Mouse (Mus musculus) CH12.LX (cell line): ENCODE data around the gene Cdk2ap2. TPM values are rescaled to one million over a fixed set of nuclear protein-coding genes. Genes with fewer than 3 reads are reported as not detected.

Experiments
- polyA plus RNA-seq: library from polyadenylated mRNA; unstranded; fragments of >175 nt; gene quantifications from 2 replicates; pipeline ENCODE4 v1.2.1, GENCODE M21; 2012; ENCODE audit warnings: low read depth; ENCODE audit not compliant: insufficient read length
- total RNA-seq, 2 experiments: library from RNA; depleted of rRNA; stranded (reverse); fragments of 300-350 nt in 1 of 2; fragments of >200 nt in 1 of 2; gene quantifications; 2 replicates each; pipeline ENCODE4 v1.2.3; 2012 to 2014

Cdk2ap2 gene
- total and polyA plus RNA-seq, 3 experiments: 63.4 to 69.5 (median 67.1) TPM

Other genes starting within 250 kb of the Cdk2ap2 start
Only the 20 nearest of the 34 such genes appear.
- not detected in 2 replicates for gene Tbx10, start 104.4 kb upstream of the Cdk2ap2 start, total RNA-seq (2012; rRNA removed)
- not detected in 2 replicates for gene Tbx10, start 104.4 kb upstream of the Cdk2ap2 start, total RNA-seq (2014; rRNA removed)
- gene Tbx10, start 104.4 kb upstream of the Cdk2ap2 start, polyA plus RNA-seq: not detected in 2 replicates
- 31.4 and 36.3 TPM in 2 replicates for gene Nudt8, start 96.6 kb upstream of the Cdk2ap2 start, total RNA-seq (2012; rRNA removed)
- gene Nudt8, start 96.6 kb upstream of the Cdk2ap2 start, total RNA-seq (2014; rRNA removed): 31.7 and 40.2 TPM in 2 replicates
- 24.7 and 28.2 TPM in 2 replicates for gene Nudt8, start 96.6 kb upstream of the Cdk2ap2 start, polyA plus RNA-seq
- 2.0 and 2.1 TPM in 2 replicates for gene Gm49405, start 96.6 kb upstream of the Cdk2ap2 start, total RNA-seq (2012; rRNA removed)
- gene Gm49405, start 96.6 kb upstream of the Cdk2ap2 start, total RNA-seq (2014; rRNA removed): 0.99 and 1.1 TPM in 2 replicates
- 2.7 and 3.3 TPM in 2 replicates for gene Gm49405, start 96.6 kb upstream of the Cdk2ap2 start, polyA plus RNA-seq
- gene Doc2g, start 93.9 kb upstream of the Cdk2ap2 start, total RNA-seq (2012; rRNA removed): 4.4 and 5.2 TPM in 2 replicates
- gene Doc2g, start 93.9 kb upstream of the Cdk2ap2 start, total RNA-seq (2014; rRNA removed): 2.1 and 2.7 TPM in 2 replicates
- gene Doc2g, start 93.9 kb upstream of the Cdk2ap2 start, polyA plus RNA-seq: 5.7 and 6.4 TPM in 2 replicates
- gene Ndufv1, start 84.4 kb upstream of the Cdk2ap2 start, total RNA-seq (2012; rRNA removed): 183 TPM in 2 replicates
- 119 TPM in 2 replicates for gene Ndufv1, start 84.4 kb upstream of the Cdk2ap2 start, total RNA-seq (2014; rRNA removed)
- 133 and 136 TPM in 2 replicates for gene Ndufv1, start 84.4 kb upstream of the Cdk2ap2 start, polyA plus RNA-seq
- 529 and 544 TPM in 2 replicates for gene Gstp1, start 59.2 kb upstream of the Cdk2ap2 start, total RNA-seq (2012; rRNA removed)
- 333 and 343 TPM in 2 replicates for gene Gstp1, start 59.2 kb upstream of the Cdk2ap2 start, total RNA-seq (2014; rRNA removed)
- gene Gstp1, start 59.2 kb upstream of the Cdk2ap2 start, polyA plus RNA-seq: 468 and 696 TPM in 2 replicates
- gene Gstp2, start 51.2 kb upstream of the Cdk2ap2 start, total RNA-seq (2012; rRNA removed): 6.0 and 21.1 TPM in 2 replicates
- gene Gstp2, start 51.2 kb upstream of the Cdk2ap2 start, total RNA-seq (2014; rRNA removed): not detected in 2 replicates
- gene Gstp2, start 51.2 kb upstream of the Cdk2ap2 start, polyA plus RNA-seq: 1.4 and 2.4 TPM in 2 replicates
- gene Gstp3, start 37.6 kb upstream of the Cdk2ap2 start, total RNA-seq (2012; rRNA removed): 0.46 and 1.4 TPM in 2 replicates
- not detected in 2 replicates for gene Gstp3, start 37.6 kb upstream of the Cdk2ap2 start, total RNA-seq (2014; rRNA removed)
- not detected in 2 replicates for gene Gstp3, start 37.6 kb upstream of the Cdk2ap2 start, polyA plus RNA-seq
- gene Cabp2, start 15.6 kb upstream of the Cdk2ap2 start, total RNA-seq (2012; rRNA removed): not detected in 2 replicates
- not detected in 2 replicates for gene Cabp2, start 15.6 kb upstream of the Cdk2ap2 start, total RNA-seq (2014; rRNA removed)
- gene Cabp2, start 15.6 kb upstream of the Cdk2ap2 start, polyA plus RNA-seq: not detected in 2 replicates
- 43.8 and 46.1 TPM in 2 replicates for gene Pitpnm1, start 2.8 kb downstream of the Cdk2ap2 start, total RNA-seq (2012; rRNA removed)
- gene Pitpnm1, start 2.8 kb downstream of the Cdk2ap2 start, total RNA-seq (2014; rRNA removed): 14.8 and 15.9 TPM in 2 replicates
- gene Pitpnm1, start 2.8 kb downstream of the Cdk2ap2 start, polyA plus RNA-seq: 33.3 and 34.7 TPM in 2 replicates
- 37.5 and 39.7 TPM in 2 replicates for gene Aip, start 28.7 kb downstream of the Cdk2ap2 start, total RNA-seq (2012; rRNA removed)
- 10.8 and 11.7 TPM in 2 replicates for gene Aip, start 28.7 kb downstream of the Cdk2ap2 start, total RNA-seq (2014; rRNA removed)
- 64.8 and 87.9 TPM in 2 replicates for gene Aip, start 28.7 kb downstream of the Cdk2ap2 start, polyA plus RNA-seq
- gene Gpr152, start 42.6 kb downstream of the Cdk2ap2 start, total RNA-seq (2012; rRNA removed): 0.17 and 0.25 TPM in 2 replicates
- gene Gpr152, start 42.6 kb downstream of the Cdk2ap2 start, total RNA-seq (2014; rRNA removed): 0.05 TPM in 1 of 2 replicates, not detected in the other
- 0.71 and 0.82 TPM in 2 replicates for gene Gpr152, start 42.6 kb downstream of the Cdk2ap2 start, polyA plus RNA-seq
- gene Cabp4, start 46.9 kb downstream of the Cdk2ap2 start, total RNA-seq (2012; rRNA removed): 2.8 and 3.3 TPM in 2 replicates
- 6.4 and 6.9 TPM in 2 replicates for gene Cabp4, start 46.9 kb downstream of the Cdk2ap2 start, total RNA-seq (2014; rRNA removed)
- gene Cabp4, start 46.9 kb downstream of the Cdk2ap2 start, polyA plus RNA-seq: 11.8 and 14.7 TPM in 2 replicates
- gene Coro1b, start 51.4 kb downstream of the Cdk2ap2 start, total RNA-seq (2012; rRNA removed): 172 and 194 TPM in 2 replicates
- gene Coro1b, start 51.4 kb downstream of the Cdk2ap2 start, total RNA-seq (2014; rRNA removed): 154 and 179 TPM in 2 replicates
- gene Coro1b, start 51.4 kb downstream of the Cdk2ap2 start, polyA plus RNA-seq: 265 and 293 TPM in 2 replicates
- gene Ptprcap, start 56.4 kb downstream of the Cdk2ap2 start, total RNA-seq (2012; rRNA removed): 438 and 452 TPM in 2 replicates
- 380 and 447 TPM in 2 replicates for gene Ptprcap, start 56.4 kb downstream of the Cdk2ap2 start, total RNA-seq (2014; rRNA removed)
- 296 and 343 TPM in 2 replicates for gene Ptprcap, start 56.4 kb downstream of the Cdk2ap2 start, polyA plus RNA-seq
- gene Rps6kb2, start 66.2 kb downstream of the Cdk2ap2 start, total RNA-seq (2012; rRNA removed): 20.7 and 25.3 TPM in 2 replicates
- 9.7 and 12.0 TPM in 2 replicates for gene Rps6kb2, start 66.2 kb downstream of the Cdk2ap2 start, total RNA-seq (2014; rRNA removed)
- 26.6 and 27.2 TPM in 2 replicates for gene Rps6kb2, start 66.2 kb downstream of the Cdk2ap2 start, polyA plus RNA-seq
- 3.4 and 4.0 TPM in 2 replicates for gene Carns1, start 78.3 kb downstream of the Cdk2ap2 start, total RNA-seq (2012; rRNA removed)
- 1.7 and 1.8 TPM in 2 replicates for gene Carns1, start 78.3 kb downstream of the Cdk2ap2 start, total RNA-seq (2014; rRNA removed)
- gene Carns1, start 78.3 kb downstream of the Cdk2ap2 start, polyA plus RNA-seq: 3.8 and 4.4 TPM in 2 replicates
- gene Tbc1d10c, start 94.1 kb downstream of the Cdk2ap2 start, total RNA-seq (2012; rRNA removed): 46.3 and 57.8 TPM in 2 replicates
- gene Tbc1d10c, start 94.1 kb downstream of the Cdk2ap2 start, total RNA-seq (2014; rRNA removed): 43.5 and 51.5 TPM in 2 replicates
- gene Tbc1d10c, start 94.1 kb downstream of the Cdk2ap2 start, polyA plus RNA-seq: 57.4 and 58.5 TPM in 2 replicates
- 502 and 585 TPM in 2 replicates for gene Ppp1ca, start 94.9 kb downstream of the Cdk2ap2 start, total RNA-seq (2012; rRNA removed)
- 635 and 651 TPM in 2 replicates for gene Ppp1ca, start 94.9 kb downstream of the Cdk2ap2 start, total RNA-seq (2014; rRNA removed)
- 383 and 389 TPM in 2 replicates for gene Ppp1ca, start 94.9 kb downstream of the Cdk2ap2 start, polyA plus RNA-seq
- gene Rad9a, start 104.5 kb downstream of the Cdk2ap2 start, total RNA-seq (2012; rRNA removed): 20.5 and 22.4 TPM in 2 replicates
- 11.5 and 14.3 TPM in 2 replicates for gene Rad9a, start 104.5 kb downstream of the Cdk2ap2 start, total RNA-seq (2014; rRNA removed)
- gene Rad9a, start 104.5 kb downstream of the Cdk2ap2 start, polyA plus RNA-seq: 20.0 and 21.7 TPM in 2 replicates